Mouse (Mus musculus): ENCODE data around the gene Cyth4.

DNA sequence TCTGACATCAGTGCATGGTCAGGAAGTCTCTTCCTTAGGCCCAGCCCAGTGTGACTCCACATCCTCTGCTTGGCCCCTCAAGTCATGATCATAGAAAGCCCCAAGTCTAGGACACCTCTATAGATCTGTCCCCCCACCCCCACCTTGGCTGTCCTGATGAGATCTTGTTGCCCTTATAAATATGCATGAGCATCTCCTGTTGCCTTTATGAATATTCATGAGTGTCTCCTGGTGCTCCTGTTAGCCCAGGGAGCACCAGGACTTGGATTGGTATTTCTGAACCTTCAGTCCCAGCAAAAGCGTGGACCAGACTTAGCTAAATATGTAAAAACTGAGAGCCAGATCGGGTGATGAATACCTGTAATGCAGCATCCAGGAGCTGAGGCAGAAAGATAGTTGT is 35.5 kb downstream of the Cyth4 start:
- no peak for TF ChIP-seq GATA1 (IDR thresholded peaks at IDR 0.05; ENCODE audit: borderline replicate concordance, low read length)
- no peak for TF ChIP-seq FLI1 (IDR thresholded peaks at IDR 0.05; ENCODE audit: low read length)

Data from megakaryocyte, embryonic 14.5 days (primary cell).